Mouse (Mus musculus) CH12.LX (cell line): ENCODE data around the gene Clasp2. TPM values are rescaled to one million over a fixed set of nuclear protein-coding genes. Genes with fewer than 3 reads are reported as not detected.

Source experiments
- DNase-seq: peaks from one replicate; pipeline ENCODE4 v3.0.0-alpha.2; 2013; ENCODE audit errors: extremely low read depth
- H3K27ac ChIP-seq: 2 replicates; pipeline ENCODE4 v1.5.1; 2012; ENCODE audit warnings: low read depth, mild to moderate bottlenecking, control low read depth, moderate library complexity; ENCODE audit not compliant: insufficient read depth
- H3K27me3 ChIP-seq: replicated peaks from 2 replicates; pipeline ENCODE3; 2012; ENCODE audit warnings: inconsistent platforms
- H3K36me3 ChIP-seq, 2 experiments: replicated peaks in 1 of 2; 2 replicates each; pipeline versions ENCODE3 to v1.6.1; 2012; ENCODE audit warnings: inconsistent platforms in 1 of 2, low read length in 1 of 2, mild to moderate bottlenecking in 1 of 2, mixed read lengths in 1 of 2, moderate library complexity in 1 of 2; ENCODE audit not compliant: control insufficient read depth in 1 of 2, insufficient read depth in 1 of 2
- H3K4me1 ChIP-seq, 2 experiments: 2 replicates each; pipeline ENCODE4 v1.6.1; 2012; ENCODE audit warnings: inconsistent platforms in 1 of 2, moderate library complexity in 1 of 2; ENCODE audit not compliant: insufficient read depth in 2 of 2, control insufficient read depth in 1 of 2
- H3K4me2 ChIP-seq: 2 replicates; pipeline ENCODE4 v1.6.1; 2012; ENCODE audit warnings: low read depth, mild to moderate bottlenecking, control low read depth; ENCODE audit not compliant: poor library complexity, insufficient read depth, severe bottlenecking
- H3K4me3 ChIP-seq, 3 experiments: fragments of 150-350 bp in 1 of 3; sonication (generic) in 1 of 3; replicated peaks in 1 of 3; 2 replicates each; pipeline versions ENCODE3 to v1.5.1; 2011 to 2012; ENCODE audit warnings: low read depth in 2 of 3, low read length in 2 of 3, mild to moderate bottlenecking in 2 of 3, moderate library complexity in 2 of 3, control low read depth in 1 of 3, improper control_type of control experiment in 1 of 3, inconsistent platforms in 1 of 3, mixed read lengths in 1 of 3; ENCODE audit not compliant: poor library complexity in 1 of 3
- H3K79me2 ChIP-seq: replicated peaks from 2 replicates; pipeline ENCODE4 v1.6.1; 2012; ENCODE audit warnings: mild to moderate bottlenecking, moderate library complexity; ENCODE audit not compliant: control insufficient read depth, poor library complexity, insufficient read depth, severe bottlenecking; ENCODE audit errors: extremely low read depth
- H3K9ac ChIP-seq: 2 replicates; pipeline ENCODE4 v1.6.1; 2012; ENCODE audit warnings: low read depth, mild to moderate bottlenecking, control low read depth, moderate library complexity; ENCODE audit not compliant: insufficient read depth
- H3K9me3 ChIP-seq: replicated peaks from 2 replicates; pipeline ENCODE3; 2012; ENCODE audit warnings: low read length, inconsistent platforms, mixed read lengths
- CHD2 ChIP-seq: IDR thresholded peaks from 2 replicates; pipeline ENCODE4 v1.6.1; 2011; ENCODE audit warnings: low read length, improper control_type of control experiment
- CTCF ChIP-seq, 2 experiments: IDR thresholded peaks in 1 of 2; conservative IDR thresholded peaks in 1 of 2; 2 replicates each; pipeline ENCODE4 v1.5.1; 2011 to 2012; ENCODE audit warnings: low read depth in 2 of 2, low read length in 2 of 2, improper control_type of control experiment in 1 of 2, inconsistent platforms in 1 of 2, mild to moderate bottlenecking in 1 of 2, moderate library complexity in 1 of 2
- E2F4 ChIP-seq: IDR thresholded peaks from 2 replicates; pipeline ENCODE4 v1.6.1; 2011; ENCODE audit warnings: low read depth, low read length, improper control_type of control experiment; ENCODE audit not compliant: insufficient replicate concordance
- ELF1 ChIP-seq: IDR thresholded peaks from 2 replicates; pipeline ENCODE4 v1.6.1; 2014; ENCODE audit warnings: low read depth, mild to moderate bottlenecking, inconsistent platforms, low read length, improper control_type of control experiment
- ETS1 ChIP-seq: conservative IDR thresholded peaks from 2 replicates; pipeline ENCODE4 v1.6.1; 2012; ENCODE audit warnings: low read depth, mild to moderate bottlenecking, inconsistent platforms, low read length, improper control_type of control experiment, moderate library complexity
- GABPA ChIP-seq: IDR thresholded peaks from 2 replicates; pipeline ENCODE4 v1.6.1; 2012; ENCODE audit warnings: low read depth, low read length, improper control_type of control experiment, inconsistent platforms; ENCODE audit not compliant: insufficient replicate concordance
- IRF4 ChIP-seq: IDR thresholded peaks from 2 replicates; pipeline ENCODE4 v1.6.1; 2014; ENCODE audit warnings: low read depth, mild to moderate bottlenecking, inconsistent platforms, low read length, improper control_type of control experiment
- JUN ChIP-seq: IDR thresholded peaks from 2 replicates; pipeline ENCODE4 v1.6.1; 2011; ENCODE audit warnings: low read depth, mild to moderate bottlenecking, low read length, improper control_type of control experiment, moderate library complexity; ENCODE audit not compliant: insufficient read depth
- MAFK ChIP-seq: IDR thresholded peaks from 2 replicates; pipeline ENCODE4 v1.6.1; 2011; ENCODE audit warnings: low read length, improper control_type of control experiment; ENCODE audit not compliant: insufficient replicate concordance
- MAX ChIP-seq: IDR thresholded peaks from 2 replicates; pipeline ENCODE4 v1.6.1; 2011; ENCODE audit warnings: low read length, improper control_type of control experiment
- MAZ ChIP-seq: IDR thresholded peaks from 2 replicates; pipeline ENCODE4 v1.6.1; 2012; ENCODE audit warnings: low read depth, mild to moderate bottlenecking, inconsistent platforms, low read length, improper control_type of control experiment, moderate library complexity
- MEF2A ChIP-seq: IDR thresholded peaks from 2 replicates; pipeline ENCODE4 v1.6.1; 2014; ENCODE audit warnings: low read depth, mild to moderate bottlenecking, inconsistent platforms, low read length, improper control_type of control experiment, borderline replicate concordance
- MXI1 ChIP-seq: IDR thresholded peaks from 2 replicates; pipeline ENCODE4 v1.6.1; 2011; ENCODE audit warnings: mild to moderate bottlenecking, low read depth, low read length, improper control_type of control experiment
- NELFE ChIP-seq: IDR thresholded peaks from 2 replicates; pipeline ENCODE4 v1.6.1; 2011; ENCODE audit warnings: low read depth, low read length, improper control_type of control experiment
- PAX5 ChIP-seq: IDR thresholded peaks from 2 replicates; pipeline ENCODE4 v1.6.1; 2012; ENCODE audit warnings: low read length, inconsistent platforms, mixed read lengths
- POLR2A ChIP-seq: IDR thresholded peaks from 2 replicates; pipeline ENCODE4 v1.6.1; 2011; ENCODE audit warnings: low read depth, mild to moderate bottlenecking, improper control_type of control experiment, low read length
- POLR2AphosphoS2 ChIP-seq: IDR thresholded peaks from 2 replicates; pipeline ENCODE4 v1.6.1; 2011; ENCODE audit warnings: low read depth, low read length, improper control_type of control experiment
- RAD21 ChIP-seq: IDR thresholded peaks from 2 replicates; pipeline ENCODE4 v1.6.1; 2011; ENCODE audit warnings: low read depth, mild to moderate bottlenecking, low read length, improper control_type of control experiment, moderate library complexity
- RCOR1 ChIP-seq: conservative IDR thresholded peaks from 2 replicates; pipeline ENCODE4 v1.6.1; 2012; ENCODE audit warnings: low read depth, mild to moderate bottlenecking, inconsistent platforms, low read length, improper control_type of control experiment
- SMC3 ChIP-seq: IDR thresholded peaks from 2 replicates; pipeline ENCODE4 v1.6.1; 2011; ENCODE audit warnings: low read depth, low read length, improper control_type of control experiment
- TCF12 ChIP-seq: IDR thresholded peaks from 2 replicates; pipeline ENCODE4 v1.6.1; 2014; ENCODE audit warnings: low read depth, mild to moderate bottlenecking, inconsistent platforms, low read length, improper control_type of control experiment
- UBTF ChIP-seq: IDR thresholded peaks from 2 replicates; pipeline ENCODE4 v1.6.1; 2012; ENCODE audit warnings: low read depth, mild to moderate bottlenecking, inconsistent platforms, low read length, improper control_type of control experiment, moderate library complexity
- USF1 ChIP-seq: IDR thresholded peaks from 2 replicates; pipeline ENCODE4 v1.6.1; 2014; ENCODE audit warnings: low read depth, mild to moderate bottlenecking, inconsistent platforms, low read length, improper control_type of control experiment
- USF2 ChIP-seq: conservative IDR thresholded peaks from 2 replicates; pipeline ENCODE4 v1.6.1; 2011; ENCODE audit warnings: low read depth, low read length, improper control_type of control experiment
- ZMIZ1 ChIP-seq: IDR thresholded peaks from 2 replicates; pipeline ENCODE4 v1.6.1; 2012; ENCODE audit warnings: low read depth, mild to moderate bottlenecking, inconsistent platforms, low read length, improper control_type of control experiment
- ZNF384 ChIP-seq: IDR thresholded peaks from 2 replicates; pipeline ENCODE4 v1.6.1; 2012; ENCODE audit warnings: low read depth, low read length, improper control_type of control experiment, inconsistent platforms
- dilution Hi-C: fragments of 300-500 bp; cut with MboI; formaldehyde crosslinking; loops from 2 replicates; pipeline ENCODE4 v1.14.3; 2020; ENCODE audit warnings: low sequenced_read_pairs; ENCODE audit not compliant: extremely low pct_unique_long_range_greater_than_20kb, extremely low pct_ligation_motif_present
- in situ Hi-C: fragments of 300-500 bp; cut with MboI; formaldehyde crosslinking; loops from 3 replicates; pipeline ENCODE4 v1.14.3; 2019; ENCODE audit warnings: low sequenced_read_pairs, low pct_ligation_motif_present, low pct_unique_long_range_greater_than_20kb, mixed read lengths
- polyA plus RNA-seq: library from polyadenylated mRNA; unstranded; fragments of >175 nt; gene quantifications from 2 replicates; pipeline ENCODE4 v1.2.1, GENCODE M21; 2012; ENCODE audit warnings: low read depth; ENCODE audit not compliant: insufficient read length
- total RNA-seq, 2 experiments: library from RNA; depleted of rRNA; stranded (reverse); fragments of 300-350 nt in 1 of 2; fragments of >200 nt in 1 of 2; gene quantifications; 2 replicates each; pipeline ENCODE4 v1.2.3; 2012 to 2014

Clasp2 gene
- total and polyA plus RNA-seq, 3 experiments, result 23.9 to 32.4 (median 27.0) TPM

DNA sequence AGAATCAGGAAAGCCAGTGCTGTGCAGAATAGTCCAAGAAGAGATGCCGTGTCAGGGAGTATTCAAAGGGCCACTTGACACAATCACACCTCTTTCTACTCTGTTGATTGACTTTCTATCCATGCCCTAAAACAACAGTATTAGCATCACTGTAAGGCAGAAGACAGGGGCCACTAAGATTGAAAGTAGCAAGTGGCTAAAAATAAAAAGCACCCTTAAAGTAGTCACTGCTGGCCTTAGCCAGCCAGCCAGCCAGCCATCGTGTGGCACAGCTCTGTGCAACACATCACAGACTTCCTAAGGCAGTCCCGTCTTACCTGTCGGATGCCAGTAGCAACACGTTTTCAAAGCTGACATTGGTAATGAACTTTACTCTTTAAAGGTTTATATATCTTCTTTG is 55.9 kb downstream of the Clasp2 start:
- Histone ChIP-seq H3K36me3 (peaks cover 0 to 12% of the 10 kb centered on the region in 2 experiments), H3K9me3 (no peaks in the 10 kb centered on the region), H3K4me2 (peak overlapping the region; percentile 26; the same call in 1 of the 2 replicates), H3K79me2 (peaks cover 10% of the 10 kb centered on the region; the same call in 1 of the 2 replicates), H3K27me3 (no peaks in the 10 kb centered on the region), H3K4me3 (no peak overlapping the region), H3K4me1 (peaks cover 4 to 23% of the 10 kb centered on the region in 2 experiments; a peak in 3 of 4 replicates), H3K9ac (no peak overlapping the region), H3K27ac (no peak overlapping the region)
- peak; percentile 34 for DNase-seq
- dilution Hi-C loops (no loop called here), in situ Hi-C loops (no loop called here)
- TF ChIP-seq MEF2A (peak; percentile 78; the same call in 1 of the 2 replicates), IRF4 (peak; percentile 49; the same call in 1 of the 2 replicates), RCOR1 (no peak)

DNA sequence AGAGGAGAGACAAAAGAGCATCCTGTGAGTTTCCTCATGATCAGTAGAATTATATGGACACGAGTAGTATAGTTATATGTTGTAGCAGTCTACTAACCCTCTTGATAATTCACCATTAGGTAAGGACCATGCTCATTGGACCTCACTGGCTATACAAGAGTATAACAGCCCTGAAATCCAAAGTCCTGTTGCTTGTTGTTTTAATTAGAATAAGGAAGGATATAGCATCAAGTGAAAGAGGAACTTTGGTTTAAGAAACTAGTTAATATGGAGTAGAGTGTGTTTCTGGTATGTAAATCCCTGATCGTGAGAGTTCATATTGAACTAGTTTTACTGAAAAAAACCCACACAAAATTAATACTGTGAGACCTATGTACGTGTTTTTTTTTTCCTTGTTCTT is 59.4 kb downstream of the Clasp2 start:
- in situ Hi-C loops (no loop called here), dilution Hi-C loops (no loop called here)
- H3K9me3 ChIP-seq, result no peaks in the 10 kb centered on the region
- H3K4me1 ChIP-seq, result peaks cover 4 to 22% of the 10 kb centered on the region in 2 experiments; a peak in 3 of 4 replicates
- peaks cover 0 to 6% of the 10 kb centered on the region in 2 experiments for H3K36me3 ChIP-seq
- TF ChIP-seq E2F4 (no peak), ZMIZ1 (no peak), GABPA (no peak), MAZ (no peak), CHD2 (no peak), JUN (no peak), SMC3 (no peak), IRF4 (no peak), RAD21 (no peak)
- no peak overlapping the region for H3K9ac ChIP-seq
- no peak overlapping the region for H3K27ac ChIP-seq
- H3K27me3 ChIP-seq, result no peaks in the 10 kb centered on the region
- no peak overlapping the region for H3K4me2 ChIP-seq
- no peak for DNase-seq
- no peak overlapping the region for H3K4me3 ChIP-seq
- peaks cover 13% of the 10 kb centered on the region for H3K79me2 ChIP-seq

DNA sequence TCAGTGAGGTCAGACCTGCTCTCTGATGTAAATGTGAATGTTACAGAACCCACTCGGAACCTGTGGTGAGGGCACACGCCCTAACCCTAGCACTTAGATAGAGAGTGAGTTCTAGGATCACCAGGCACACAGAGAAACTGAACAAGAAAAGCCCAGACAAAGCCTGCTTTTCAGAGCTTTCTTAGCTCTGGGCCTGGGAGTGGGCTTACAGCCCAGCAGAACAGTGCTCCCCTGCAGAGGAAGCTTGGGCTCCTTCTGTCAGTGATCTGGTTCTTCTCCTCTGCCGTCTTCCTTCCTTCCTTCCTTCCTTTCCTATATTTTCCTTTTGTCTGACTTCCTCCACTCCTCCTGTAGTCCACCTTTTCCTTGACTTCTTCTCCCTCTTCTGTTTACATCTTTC is 61.5 kb downstream of the Clasp2 start:
- dilution Hi-C loops (no loop called here), in situ Hi-C loops (no loop called here)
- TF ChIP-seq MXI1 (no peak), RCOR1 (no peak), MAX (no peak), ZNF384 (no peak), POLR2AphosphoS2 (no peak), CTCF (conservative IDR thresholded peaks at IDR 0.05 in 1 of 2, IDR thresholded peaks at IDR 0.05 in 1 of 2; ENCODE audit: low read depth in 2 of 2, low read length in 2 of 2) (no peak), USF1 (no peak), MAFK (no peak), ETS1 (no peak), ZMIZ1 (no peak), RAD21 (no peak), E2F4 (no peak), TCF12 (no peak), USF2 (no peak), POLR2A (no peak), ELF1 (no peak), PAX5 (no peak), MAZ (no peak), NELFE (no peak), UBTF (no peak)
- H3K4me3 ChIP-seq, result no peak overlapping the region
- H3K79me2 ChIP-seq, result peaks cover 13% of the 10 kb centered on the region
- H3K27ac ChIP-seq, result no peak overlapping the region
- peaks cover 0 to 12% of the 10 kb centered on the region in 2 experiments; a peak in 1 of 4 replicates for H3K4me1 ChIP-seq
- H3K9ac ChIP-seq, result no peak overlapping the region
- no peak overlapping the region for H3K4me2 ChIP-seq
- peaks cover 0 to 6% of the 10 kb centered on the region in 2 experiments for H3K36me3 ChIP-seq
- no peaks in the 10 kb centered on the region for H3K27me3 ChIP-seq
- H3K9me3 ChIP-seq, result no peaks in the 10 kb centered on the region
- DNase-seq, result no peak
